Mouse (Mus musculus): ENCODE measurements around the gene Lyst. TPM values are rescaled to one million over a fixed set of nuclear protein-coding genes. Genes with fewer than 3 reads are reported as not detected.

Lyst gene
- polyA plus RNA-seq, 1 experiment from 2014 or later, result 48.0 TPM

GRCm38 (mm10) chr13:13739232-13739631 lies 149.0 kb downstream of the Lyst start:
- peaks cover 66% of the 10 kb centered on the region for H3K36me3 ChIP-seq (ENCODE audit: inconsistent target)
- peaks cover 14% of the 10 kb centered on the region; the same call in 1 of the 2 replicates for H3K79me2 ChIP-seq (ENCODE audit: inconsistent target)
- 65% methylated on average over 4 of the region's 4 CpGs for WGBS (ENCODE audit: missing documents)
- H3K27ac ChIP-seq, result no peak overlapping the region
- H3K4me3 ChIP-seq (ENCODE audit: inconsistent target), result no peak overlapping the region

GRCm38 (mm10) chr13:13745911-13746310 lies 155.7 kb downstream of the Lyst start:
- no peak overlapping the region for H3K27ac ChIP-seq
- no peak overlapping the region for H3K4me3 ChIP-seq (ENCODE audit: inconsistent target)
- 100% methylated on average over 3 of the region's 3 CpGs for WGBS (ENCODE audit: missing documents)
- no peaks in the 10 kb centered on the region for H3K79me2 ChIP-seq (ENCODE audit: inconsistent target)
- peaks cover 91% of the 10 kb centered on the region for H3K36me3 ChIP-seq (ENCODE audit: inconsistent target)

DNA sequence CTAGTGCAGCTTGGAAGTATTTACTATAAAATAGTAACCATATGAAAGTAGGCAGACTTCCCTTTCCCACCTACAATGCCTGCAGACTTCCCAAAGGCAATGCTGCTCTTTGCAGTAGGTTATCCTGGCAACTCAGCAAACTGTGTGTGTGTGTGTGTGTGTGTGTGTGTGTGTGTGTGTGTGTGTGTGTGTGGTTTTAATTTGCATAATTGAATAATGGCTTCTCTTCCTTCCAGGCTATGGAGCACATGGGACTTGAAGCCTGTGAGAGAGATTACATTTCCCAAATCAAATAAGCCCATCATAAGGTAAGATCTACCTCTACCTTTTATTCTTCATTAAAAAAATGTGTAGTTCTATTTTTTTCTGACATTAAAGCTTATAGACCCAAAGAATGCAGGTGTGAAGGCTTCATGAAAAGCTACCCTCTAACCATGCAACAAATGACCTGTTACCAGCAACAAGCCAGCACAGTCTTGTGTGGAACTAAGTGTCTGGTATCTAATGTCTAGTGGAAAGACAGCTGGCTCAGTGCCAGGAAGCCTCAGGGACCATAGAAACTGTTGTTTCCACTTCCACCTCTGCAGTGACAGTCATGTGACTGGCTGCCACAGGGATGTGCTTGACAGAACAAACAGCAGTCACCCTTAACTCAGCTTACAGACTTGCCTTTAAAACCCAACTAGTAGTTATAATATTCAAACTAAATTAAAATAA lies 185.7 kb downstream of the Lyst start:
- H3K36me3 ChIP-seq (ENCODE audit: inconsistent target), result peaks cover 49% of the 10 kb centered on the region

GRCm38 (mm10) chr13:13777052-13777451 lies 186.9 kb downstream of the Lyst start:
- H3K36me3 ChIP-seq (ENCODE audit: inconsistent target), result peaks cover 49% of the 10 kb centered on the region
- H3K79me2 ChIP-seq (ENCODE audit: inconsistent target), result no peaks in the 10 kb centered on the region
- no peak overlapping the region for H3K4me3 ChIP-seq (ENCODE audit: inconsistent target)
- 95% methylated on average over 11 of the region's 11 CpGs for WGBS (ENCODE audit: missing documents)
- H3K27ac ChIP-seq, result no peak overlapping the region

More for the DNA sequence above, 185.7 kb downstream of the Lyst start:
- Histone ChIP-seq H3K27ac (no peak overlapping the region), H3K79me2 (ENCODE audit: inconsistent target) (no peaks in the 10 kb centered on the region), H3K4me3 (ENCODE audit: inconsistent target) (no peak overlapping the region)

- WGBS (ENCODE audit: missing documents), result 97% methylated on average over 8 of the region's 8 CpGs
- H3K79me2 ChIP-seq (ENCODE audit: inconsistent target), result no peaks in the 10 kb centered on the region
- peaks cover 49% of the 10 kb centered on the region for H3K36me3 ChIP-seq (ENCODE audit: inconsistent target)
- H3K4me3 ChIP-seq (ENCODE audit: inconsistent target), result no peak overlapping the region
- H3K27ac ChIP-seq, result no peak overlapping the region
These were observed 187.5 kb downstream of the Lyst start for GRCm38 (mm10) chr13:13777696-13778095.

GRCm38 (mm10) chr13:13778837-13779458 lies 188.8 kb downstream of the Lyst start:
- 88% methylated on average over 1 of the region's 1 CpGs for WGBS (ENCODE audit: missing documents)
- Histone ChIP-seq H3K79me2 (ENCODE audit: inconsistent target) (no peaks in the 10 kb centered on the region), H3K4me3 (ENCODE audit: inconsistent target) (no peak overlapping the region), H3K36me3 (ENCODE audit: inconsistent target) (peaks cover 49% of the 10 kb centered on the region), H3K27ac (no peak overlapping the region)

GRCm38 (mm10) chr13:13780271-13780670 lies 190.1 kb downstream of the Lyst start:
- peaks cover 37% of the 10 kb centered on the region for H3K36me3 ChIP-seq (ENCODE audit: inconsistent target)
- no peak overlapping the region for H3K27ac ChIP-seq
- WGBS (ENCODE audit: missing documents), result 75% methylated on average over 3 of the region's 3 CpGs
- no peaks in the 10 kb centered on the region for H3K79me2 ChIP-seq (ENCODE audit: inconsistent target)
- no peak overlapping the region for H3K4me3 ChIP-seq (ENCODE audit: inconsistent target)

- 62% methylated on average over 4 of the region's 4 CpGs for WGBS (ENCODE audit: missing documents)
- H3K4me3 ChIP-seq (ENCODE audit: inconsistent target), result no peak overlapping the region
- H3K27ac ChIP-seq, result no peak overlapping the region
- no peaks in the 10 kb centered on the region for H3K79me2 ChIP-seq (ENCODE audit: inconsistent target)
- H3K36me3 ChIP-seq (ENCODE audit: inconsistent target), result peaks cover 32% of the 10 kb centered on the region
These were observed 190.8 kb downstream of the Lyst start for GRCm38 (mm10) chr13:13781026-13781425.

GRCm38 (mm10) chr13:13783296-13783695 lies 193.1 kb downstream of the Lyst start:
- no peak overlapping the region for H3K4me3 ChIP-seq (ENCODE audit: inconsistent target)
- no peak overlapping the region for H3K27ac ChIP-seq
- H3K79me2 ChIP-seq (ENCODE audit: inconsistent target), result no peaks in the 10 kb centered on the region
- 43% methylated on average over 7 of the region's 7 CpGs for WGBS (ENCODE audit: missing documents)
- peaks cover 9% of the 10 kb centered on the region; the same call in 1 of the 2 replicates for H3K36me3 ChIP-seq (ENCODE audit: inconsistent target)

- no peak within 1 kb of the TSS for H3K27ac ChIP-seq
- peaks cover 3% of the 10 kb centered on the region; the same call in 1 of the 2 replicates for H3K36me3 ChIP-seq (ENCODE audit: inconsistent target)
- peak within 1 kb of the TSS; percentile 5; the same call in 1 of the 2 replicates for H3K4me3 ChIP-seq (ENCODE audit: inconsistent target)
- H3K79me2 ChIP-seq (ENCODE audit: inconsistent target), result no peaks in the 10 kb centered on the region
- 2% methylated on average over 42 of the region's 43 CpGs for WGBS (ENCODE audit: missing documents)
These were observed 193.8 kb downstream of the Lyst start, which contains the start of gene Gng4 for GRCm38 (mm10) chr13:13783894-13784419. Gene Gng4 (plus strand): TSS chr13:13784059.

GRCm38 (mm10) chr13:13784420-13784936 lies 194.3 kb downstream of the Lyst start:
- Histone ChIP-seq H3K27ac (no peak overlapping the region), H3K36me3 (ENCODE audit: inconsistent target) (no peaks in the 10 kb centered on the region; the same call in 1 of the 2 replicates), H3K79me2 (ENCODE audit: inconsistent target) (no peaks in the 10 kb centered on the region), H3K4me3 (ENCODE audit: inconsistent target) (no peak overlapping the region)
- WGBS (ENCODE audit: missing documents), result 2% methylated on average over 59 of the region's 59 CpGs

DNA sequence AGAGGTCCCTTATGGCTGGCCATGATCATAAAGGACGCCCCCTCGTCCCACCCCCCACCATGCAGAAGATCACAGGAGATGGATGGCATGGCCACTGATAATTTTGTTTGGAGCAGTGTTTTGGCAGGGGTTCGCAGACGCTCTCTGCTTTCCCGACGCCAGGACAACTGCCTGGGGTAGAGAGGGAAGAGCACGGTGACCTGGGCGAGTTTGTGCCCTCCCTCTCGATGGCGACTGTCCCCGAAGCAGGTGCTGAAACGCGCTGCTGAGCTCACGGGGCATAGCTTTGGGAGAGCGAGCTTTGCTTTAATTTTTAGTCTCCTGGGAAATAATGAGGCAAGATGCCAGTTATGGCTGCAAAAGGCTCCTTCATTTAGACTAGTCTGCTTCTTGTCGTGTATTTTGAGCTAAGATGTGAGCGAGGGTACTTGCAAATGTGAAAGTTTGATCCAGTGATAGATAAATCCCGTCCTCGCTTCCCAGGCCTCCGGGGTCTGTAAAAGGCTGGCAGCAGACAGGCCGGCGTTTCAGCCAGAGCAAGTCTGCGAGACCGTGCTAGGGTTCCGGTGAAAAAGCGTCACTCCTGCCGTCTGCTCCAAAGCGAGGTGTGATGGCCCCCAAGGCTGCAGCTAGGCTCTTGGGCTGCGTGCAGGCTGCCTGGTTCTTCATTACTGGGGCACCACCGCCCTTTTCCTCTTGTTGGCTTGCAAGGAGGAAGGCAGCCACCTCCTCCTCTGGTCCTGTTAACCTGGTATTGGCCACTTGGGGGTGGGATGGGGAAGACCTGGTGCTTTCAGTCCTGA lies 195.0 kb downstream of the Lyst start:
- no peaks in the 10 kb centered on the region for H3K79me2 ChIP-seq (ENCODE audit: inconsistent target)
- WGBS (ENCODE audit: missing documents), result 3% methylated on average over 30 of the region's 30 CpGs
- no peaks in the 10 kb centered on the region for H3K36me3 ChIP-seq (ENCODE audit: inconsistent target)
- H3K27ac ChIP-seq, result no peak overlapping the region
- no peak overlapping the region for H3K4me3 ChIP-seq (ENCODE audit: inconsistent target)

- no peaks in the 10 kb centered on the region for H3K36me3 ChIP-seq (ENCODE audit: inconsistent target)
- no peak overlapping the region for H3K4me3 ChIP-seq (ENCODE audit: inconsistent target)
- no peak overlapping the region for H3K27ac ChIP-seq
- 93% methylated on average over 6 of the region's 6 CpGs for WGBS (ENCODE audit: missing documents)
- H3K79me2 ChIP-seq (ENCODE audit: inconsistent target), result no peaks in the 10 kb centered on the region
These were observed 196.8 kb downstream of the Lyst start for GRCm38 (mm10) chr13:13786971-13787370.

- Histone ChIP-seq H3K27ac (no peak overlapping the region), H3K4me3 (ENCODE audit: inconsistent target) (no peak overlapping the region), H3K36me3 (ENCODE audit: inconsistent target) (no peaks in the 10 kb centered on the region), H3K79me2 (ENCODE audit: inconsistent target) (no peaks in the 10 kb centered on the region)
- WGBS (ENCODE audit: missing documents), result 66% methylated on average over 4 of the region's 4 CpGs
These were observed 197.9 kb downstream of the Lyst start for GRCm38 (mm10) chr13:13788070-13788469.
